In the genomic region with DNA sequence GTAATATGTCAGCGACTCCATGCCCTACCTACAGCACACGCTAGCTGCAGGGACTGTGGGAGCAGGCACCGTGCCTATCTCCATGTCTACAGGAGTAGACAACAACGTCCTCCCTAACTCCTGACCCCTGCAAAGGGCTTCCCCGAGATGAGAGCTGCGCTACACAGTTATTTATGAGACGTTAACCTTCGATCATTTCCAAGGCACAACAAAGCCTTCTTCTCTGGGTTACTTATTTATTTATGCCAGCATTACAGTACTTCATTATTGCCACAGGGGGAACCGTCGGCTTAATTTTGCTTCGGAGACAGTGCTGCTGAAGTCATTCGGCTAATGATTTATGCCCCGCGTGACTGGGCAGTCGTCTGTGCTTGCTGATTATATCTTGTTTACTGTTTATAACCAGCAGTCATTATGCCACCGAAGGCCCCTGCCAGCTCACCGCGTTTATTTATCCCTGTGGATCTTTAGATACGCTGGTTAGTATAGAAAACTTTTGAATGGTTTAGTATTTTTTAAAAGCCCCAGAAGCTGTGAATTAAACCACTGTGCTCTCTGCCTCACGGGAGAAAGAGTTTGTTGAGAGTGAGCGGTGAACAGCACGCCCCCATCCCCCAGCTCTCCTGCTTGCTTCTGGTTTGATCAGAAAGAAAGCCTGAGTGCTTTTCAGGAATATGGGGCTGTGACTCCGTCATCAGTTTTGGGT, we compare ENCODE assay signal across 8 mouse cellular contexts.
DNase-seq lines count a peak whose midpoint lies in the region; ATAC-seq and TF ChIP-seq lines count a peak whose summit lies in the region.

No protein-coding gene starts in this region.

- peaks cover 9 to 12% of the 10 kb centered on the region in 2 experiments; a peak in 3 of 4 replicates for H3K4me1 ChIP-seq in heart, embryonic 14.5 days (ENCODE audit: control insufficient read depth in 2 of 2, insufficient read depth in 2 of 2, low read length in 2 of 2)
- no peaks in the 10 kb centered on the region; the same call in 1 of the 2 replicates for H3K4me1 ChIP-seq in kidney, postnatal 0 days (replicated peaks; ENCODE audit: insufficient read depth, low read length)

- peak; percentile 44 for DNase-seq in adrenal gland, postnatal 25 days
- DNase-seq in fibroblast of lung, adult 2 months (ENCODE audit: low read depth), result peak; percentile 61
- peak; percentile 92 for DNase-seq in kidney, postnatal 0 days (ENCODE audit: low spot score)
- peak; percentile 16 for DNase-seq in liver
- DNase-seq in neural tube, embryonic 10.5 days (ENCODE audit: extremely low spot score, low spot score), result peak; percentile 32
- peak; percentile 24 for DNase-seq in urinary bladder, adult 2 months (ENCODE audit: low spot score)
- no peak for DNase-seq in spleen, postnatal 10 days (ENCODE audit: low spot score in 2 of 2)

- peak overlapping the region; percentile 43; the same call in 1 of the 2 replicates for H3K9ac ChIP-seq in heart, embryonic 14.5 days (ENCODE audit: low read length)
- H3K9ac ChIP-seq in kidney, postnatal 0 days (ENCODE audit: low read depth, low read length), result no peak overlapping the region

- H3K36me3 ChIP-seq in heart, embryonic 14.5 days (ENCODE audit: control insufficient read depth, insufficient read depth, low read length), result no peaks in the 10 kb centered on the region
- H3K36me3 ChIP-seq in kidney, postnatal 0 days (ENCODE audit: insufficient read depth, low read length), result no peaks in the 10 kb centered on the region

- H3K27me3 ChIP-seq in heart, embryonic 14.5 days (ENCODE audit: control insufficient read depth, insufficient read depth, low read length), result no peaks in the 10 kb centered on the region
- H3K27me3 ChIP-seq in kidney, postnatal 0 days (ENCODE audit: insufficient read depth, low read length), result no peaks in the 10 kb centered on the region

- 49% methylated on average over 23 of the region's 23 CpGs for WGBS in heart, embryonic 14.5 days
- 12% methylated on average over 23 of the region's 23 CpGs for WGBS in kidney, postnatal 0 days

- ATAC-seq in heart, embryonic 14.5 days (ENCODE audit: insufficient number of reproducible peaks, insufficient read depth, low FRiP score, low read depth), result no peak
- peak; percentile 91 for ATAC-seq in kidney, postnatal 0 days (replicated peaks; ENCODE audit: low FRiP score, low read depth)

- no peak overlapping the region for H3K27ac ChIP-seq in heart, embryonic 14.5 days (replicated peaks in 1 of 2; ENCODE audit: control insufficient read depth in 1 of 2, insufficient read depth in 1 of 2, low read depth in 2 of 2, low read length in 2 of 2)
- H3K27ac ChIP-seq in kidney, postnatal 0 days, result peak overlapping the region; percentile 42; the same call in 1 of the 2 replicates

- H3K4me2 ChIP-seq in heart, embryonic 14.5 days (ENCODE audit: low read length), result peak overlapping the region; percentile 44
- H3K4me2 ChIP-seq in kidney, postnatal 0 days (ENCODE audit: low read length), result peak overlapping the region; percentile 56

- H3K9me3 ChIP-seq in heart, embryonic 14.5 days (ENCODE audit: control insufficient read depth, low read length), result no peaks in the 10 kb centered on the region
- no peaks in the 10 kb centered on the region for H3K9me3 ChIP-seq in kidney, postnatal 0 days (replicated peaks; ENCODE audit: low read length)

- no peak overlapping the region for H3K4me3 ChIP-seq in heart, embryonic 14.5 days (ENCODE audit: control insufficient read depth in 1 of 2, insufficient read depth in 1 of 2, low read depth in 1 of 2, low read length in 2 of 2)
- peak overlapping the region; percentile 15; the same call in 1 of the 2 replicates for H3K4me3 ChIP-seq in kidney, postnatal 0 days (replicated peaks; ENCODE audit: low read depth, low read length)

- peak; percentile 81 for TF ChIP-seq CTCF in kidney, postnatal 0 days (IDR thresholded peaks at IDR 0.05; ENCODE audit: low read depth)

Comparison
In these comparisons a context has a peak if more than half of its experiments do, and no peak if none do; other contexts are left out.
1. DNase-seq: peak in adrenal gland, postnatal 25 days (single experiment), fibroblast of lung, adult 2 months (single experiment), kidney, postnatal 0 days (single experiment), liver (single experiment), neural tube, embryonic 10.5 days (single experiment) and urinary bladder, adult 2 months (single experiment); none in spleen, postnatal 10 days (0 of 2).